Mouse (Mus musculus): ENCODE results near the gene Gm6217. TPM values are rescaled to one million over a fixed set of nuclear protein-coding genes. Genes with fewer than 3 reads are reported as not detected.

The Gm6217 gene
- total and polyA plus RNA-seq, 2 experiments: not detected

DNA sequence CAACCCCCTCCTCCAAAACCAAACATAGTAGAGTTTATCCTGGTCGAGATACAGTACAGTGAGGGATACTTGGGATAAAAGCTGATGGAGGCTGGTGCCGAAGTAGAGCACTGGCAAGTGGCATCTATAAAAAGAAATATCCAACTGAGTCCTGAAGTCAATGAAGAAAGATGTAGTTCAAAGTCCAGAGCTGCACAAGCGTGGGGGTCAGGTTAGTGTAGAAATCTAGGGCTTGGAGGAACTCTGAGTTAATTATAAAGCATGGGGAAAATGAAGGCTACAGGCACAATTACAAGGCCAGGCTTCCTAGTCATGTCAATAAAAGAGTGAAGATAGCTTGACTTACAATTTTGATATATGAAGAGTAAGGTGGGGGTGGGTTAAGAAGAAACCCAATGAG lies 30.0 kb downstream of the Gm6217 start:
- Histone ChIP-seq H3K4me3 (ENCODE audit: insufficient read depth, low read depth, low read length) (no peak overlapping the region), H3K27ac (replicated peaks; ENCODE audit: insufficient read depth, low read depth, low read length) (no peak overlapping the region), H3K79me2 (ENCODE audit: control insufficient read depth, insufficient read depth, low read length) (no peaks in the 10 kb centered on the region), H3K9ac (ENCODE audit: low read depth, low read length) (no peak overlapping the region), H3K4me1 (ENCODE audit: control insufficient read depth, insufficient read depth, low read length) (no peaks in the 10 kb centered on the region), H3K36me3 (ENCODE audit: control insufficient read depth, insufficient read depth, low read length) (peaks cover 15% of the 10 kb centered on the region), H3K27me3 (ENCODE audit: control insufficient read depth, insufficient read depth, low read length) (no peaks in the 10 kb centered on the region)
- DNase-seq (ENCODE audit: extremely low read depth, low read depth, low spot score): no peak
- TF ChIP-seq POLR2A (IDR thresholded peaks at IDR 0.05; ENCODE audit: extremely low read depth, insufficient read depth, low read length) (no peak), CTCF (IDR thresholded peaks at IDR 0.05; ENCODE audit: low read depth, low read length) (no peak)
- 94% methylated on average over 3 of the region's 3 CpGs for WGBS

DNA sequence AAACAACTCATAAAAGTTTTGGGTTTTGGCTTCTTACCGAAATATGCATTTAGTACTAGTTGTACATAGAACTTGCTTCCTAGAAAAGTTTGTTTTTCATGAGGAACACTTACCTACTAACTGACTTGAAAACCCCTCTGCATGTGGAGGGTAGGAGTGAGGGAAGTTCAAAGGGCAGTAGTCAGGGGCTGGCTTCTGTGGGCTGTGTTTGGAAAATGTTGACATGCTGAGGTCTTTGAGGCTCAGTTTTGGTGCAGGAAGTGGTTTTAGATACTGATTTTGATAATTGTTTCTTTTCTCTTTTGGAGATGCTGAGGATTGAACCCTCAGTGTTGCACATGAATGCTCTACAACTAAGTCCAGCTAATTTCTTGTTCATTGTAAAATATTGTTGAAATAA lies 30.6 kb downstream of the Gm6217 start:
- Histone ChIP-seq H3K4me1 (ENCODE audit: control insufficient read depth, insufficient read depth, low read length) (no peaks in the 10 kb centered on the region), H3K4me3 (ENCODE audit: insufficient read depth, low read depth, low read length) (no peak overlapping the region), H3K79me2 (ENCODE audit: control insufficient read depth, insufficient read depth, low read length) (no peaks in the 10 kb centered on the region), H3K27ac (replicated peaks; ENCODE audit: insufficient read depth, low read depth, low read length) (no peak overlapping the region), H3K36me3 (ENCODE audit: control insufficient read depth, insufficient read depth, low read length) (peaks cover 16% of the 10 kb centered on the region), H3K27me3 (ENCODE audit: control insufficient read depth, insufficient read depth, low read length) (no peaks in the 10 kb centered on the region), H3K9ac (ENCODE audit: low read depth, low read length) (no peak overlapping the region)
- no peak for DNase-seq (ENCODE audit: extremely low read depth, low read depth, low spot score)
- WGBS: 97% methylated on average over 1 of the region's 1 CpGs
- no peak for TF ChIP-seq CTCF (IDR thresholded peaks at IDR 0.05; ENCODE audit: low read depth, low read length)
- TF ChIP-seq POLR2A (IDR thresholded peaks at IDR 0.05; ENCODE audit: extremely low read depth, insufficient read depth, low read length): no peak

DNA sequence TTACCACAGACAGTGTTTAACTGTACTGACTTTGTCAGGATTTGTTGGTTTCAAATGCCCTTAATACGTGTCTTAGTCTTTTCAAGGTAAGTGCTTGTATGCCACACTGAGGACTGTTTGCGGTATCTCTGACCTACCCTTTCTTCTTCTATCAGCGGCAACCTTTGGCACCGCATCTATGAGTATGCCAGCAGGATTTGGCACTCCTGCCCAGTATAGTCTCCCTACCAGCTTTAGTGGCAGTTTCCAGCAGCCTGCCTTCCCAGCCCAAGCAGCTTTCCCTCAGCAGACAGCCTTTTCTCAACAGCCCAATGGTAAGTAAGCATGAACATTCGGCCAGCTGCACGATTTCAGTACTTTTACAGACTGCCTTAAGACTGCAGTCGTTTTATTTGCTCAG lies 37.9 kb downstream of the Gm6217 start:
- Histone ChIP-seq H3K27ac (replicated peaks; ENCODE audit: insufficient read depth, low read depth, low read length) (no peak overlapping the region), H3K4me3 (ENCODE audit: insufficient read depth, low read depth, low read length) (no peak overlapping the region), H3K4me1 (ENCODE audit: control insufficient read depth, insufficient read depth, low read length) (no peaks in the 10 kb centered on the region), H3K79me2 (ENCODE audit: control insufficient read depth, insufficient read depth, low read length) (no peaks in the 10 kb centered on the region), H3K9ac (ENCODE audit: low read depth, low read length) (no peak overlapping the region), H3K36me3 (ENCODE audit: control insufficient read depth, insufficient read depth, low read length) (peaks cover 32% of the 10 kb centered on the region), H3K27me3 (ENCODE audit: control insufficient read depth, insufficient read depth, low read length) (no peaks in the 10 kb centered on the region)
- TF ChIP-seq CTCF (IDR thresholded peaks at IDR 0.05; ENCODE audit: low read depth, low read length) (no peak), POLR2A (IDR thresholded peaks at IDR 0.05; ENCODE audit: extremely low read depth, insufficient read depth, low read length) (no peak)
- 90% methylated on average over 7 of the region's 7 CpGs for WGBS
- no peak for DNase-seq (ENCODE audit: extremely low read depth, low read depth, low spot score)

Other genes starting within 250 kb of the Gm6217 start
- 55.2 and 58.3 TPM in 2 replicates for gene Mff, start 206.5 kb downstream of the Gm6217 start, total RNA-seq (2014; rRNA removed)
- 32.4 and 38.1 TPM in 2 replicates for gene Mff, start 206.5 kb downstream of the Gm6217 start, polyA plus RNA-seq (2012; rRNA removed)
- not detected in 2 replicates for gene Tm4sf20, start 162.9 kb downstream of the Gm6217 start, total RNA-seq (2014; rRNA removed)
- not detected in 2 replicates for gene Tm4sf20, start 162.9 kb downstream of the Gm6217 start, polyA plus RNA-seq (2012; rRNA removed)
- gene Gm47791, start 160.2 kb downstream of the Gm6217 start, total RNA-seq (2014; rRNA removed): not detected in 2 replicates
- not detected in 2 replicates for gene Gm47791, start 160.2 kb downstream of the Gm6217 start, polyA plus RNA-seq (2012; rRNA removed)
- 13.1 and 14.8 TPM in 2 replicates for gene Agfg1, start 91.9 kb downstream of the Gm6217 start, total RNA-seq (2014; rRNA removed)
- 11.7 and 13.6 TPM in 2 replicates for gene Agfg1, start 91.9 kb downstream of the Gm6217 start, polyA plus RNA-seq (2012; rRNA removed)
- not detected in 2 replicates for gene A030005L19Rik, start 18.1 kb downstream of the Gm6217 start, total RNA-seq (2014; rRNA removed)
- gene A030005L19Rik, start 18.1 kb downstream of the Gm6217 start, polyA plus RNA-seq (2012; rRNA removed): 0.18 TPM in 1 of 2 replicates, not detected in the other
- not detected in 2 replicates for gene A030014E15Rik, start 6.5 kb downstream of the Gm6217 start, total RNA-seq (2014; rRNA removed)
- not detected in 2 replicates for gene A030014E15Rik, start 6.5 kb downstream of the Gm6217 start, polyA plus RNA-seq (2012; rRNA removed)
- not detected in 2 replicates for gene A030003K21Rik, start 12.0 kb upstream of the Gm6217 start, total RNA-seq (2014; rRNA removed)
- not detected in 2 replicates for gene A030003K21Rik, start 12.0 kb upstream of the Gm6217 start, polyA plus RNA-seq (2012; rRNA removed)
- gene Gm7544, start 24.6 kb upstream of the Gm6217 start, total RNA-seq (2014; rRNA removed): not detected in 2 replicates
- gene Gm7544, start 24.6 kb upstream of the Gm6217 start, polyA plus RNA-seq (2012; rRNA removed): not detected in 2 replicates
- gene Gm47955, start 28.9 kb upstream of the Gm6217 start, total RNA-seq (2014; rRNA removed): not detected in 2 replicates
- gene Gm47955, start 28.9 kb upstream of the Gm6217 start, polyA plus RNA-seq (2012; rRNA removed): not detected in 2 replicates
- not detected in 2 replicates for gene Gm47959, start 69.1 kb upstream of the Gm6217 start, total RNA-seq (2014; rRNA removed)
- gene Gm47959, start 69.1 kb upstream of the Gm6217 start, polyA plus RNA-seq (2012; rRNA removed): not detected in 2 replicates
- gene Slc19a3, start 107.0 kb upstream of the Gm6217 start, total RNA-seq (2014; rRNA removed): not detected in 2 replicates
- 0.11 TPM in 1 of 2 replicates, not detected in the other for gene Slc19a3, start 107.0 kb upstream of the Gm6217 start, polyA plus RNA-seq (2012; rRNA removed)
- not detected in 2 replicates for gene Krtap28-10, start 111.1 kb upstream of the Gm6217 start, total RNA-seq (2014; rRNA removed)
- gene Krtap28-10, start 111.1 kb upstream of the Gm6217 start, polyA plus RNA-seq (2012; rRNA removed): not detected in 2 replicates
- not detected in 2 replicates for gene Gm47969, start 113.5 kb upstream of the Gm6217 start, total RNA-seq (2014; rRNA removed)
- not detected in 2 replicates for gene Gm47969, start 113.5 kb upstream of the Gm6217 start, polyA plus RNA-seq (2012; rRNA removed)
- not detected in 2 replicates for gene A030005K14Rik, start 128.0 kb upstream of the Gm6217 start, total RNA-seq (2014; rRNA removed)
- not detected in 2 replicates for gene A030005K14Rik, start 128.0 kb upstream of the Gm6217 start, polyA plus RNA-seq (2012; rRNA removed)
- gene Krtap28-13, start 129.5 kb upstream of the Gm6217 start, total RNA-seq (2014; rRNA removed): not detected in 2 replicates
- not detected in 2 replicates for gene Krtap28-13, start 129.5 kb upstream of the Gm6217 start, polyA plus RNA-seq (2012; rRNA removed)
- not detected in 2 replicates for gene Ccl20, start 185.4 kb upstream of the Gm6217 start, total RNA-seq (2014; rRNA removed)
- gene Ccl20, start 185.4 kb upstream of the Gm6217 start, polyA plus RNA-seq (2012; rRNA removed): not detected in 2 replicates
- not detected in 2 replicates for gene Daw1, start 228.4 kb upstream of the Gm6217 start, total RNA-seq (2014; rRNA removed)
- gene Daw1, start 228.4 kb upstream of the Gm6217 start, polyA plus RNA-seq (2012; rRNA removed): not detected in 2 replicates

Measured in liver, adult 2 months (tissue).